Mouse (Mus musculus): ENCODE measurements around the gene Hyal1. TPM values are rescaled to one million over a fixed set of nuclear protein-coding genes. Genes with fewer than 3 reads are reported as not detected.

Hyal1 gene
- polyA plus RNA-seq, 1 experiment: 8.3 TPM

- Histone ChIP-seq H3K4me3 (ENCODE audit: control insufficient read depth, insufficient read depth, low read length) (no peak overlapping the region), H3K27ac (ENCODE audit: control insufficient read depth, insufficient read depth, low read length) (no peak overlapping the region), H3K4me1 (replicated peaks; ENCODE audit: control insufficient read depth, insufficient read depth, low read length) (peaks cover 6% of the 10 kb centered on the region), H3K27me3 (ENCODE audit: control insufficient read depth, insufficient read depth, low read length) (no peaks in the 10 kb centered on the region), H3K36me3 (ENCODE audit: control insufficient read depth, insufficient read depth, low read length) (no peaks in the 10 kb centered on the region)
- TF ChIP-seq POLR2A (IDR thresholded peaks at IDR 0.05; ENCODE audit: control insufficient read depth, extremely low read depth, insufficient read depth, low read length, poor library complexity): no peak
- no peak for TF ChIP-seq CTCF (IDR thresholded peaks at IDR 0.05; ENCODE audit: borderline replicate concordance, control insufficient read depth, extremely low read depth, insufficient read depth, low read length, poor library complexity)
- 86% methylated on average over 9 of the region's 9 CpGs for WGBS
- no peak for DNase-seq
These were observed 29.9 kb downstream of the Hyal1 start for GRCm38 (mm10) chr9:107606591-107606990.

GRCm38 (mm10) chr9:107607036-107607435, 30.3 kb downstream of the Hyal1 start:
- no peak for DNase-seq
- Histone ChIP-seq H3K27me3 (ENCODE audit: control insufficient read depth, insufficient read depth, low read length) (no peaks in the 10 kb centered on the region), H3K4me3 (ENCODE audit: control insufficient read depth, insufficient read depth, low read length) (no peak overlapping the region), H3K4me1 (replicated peaks; ENCODE audit: control insufficient read depth, insufficient read depth, low read length) (peaks cover 11% of the 10 kb centered on the region), H3K36me3 (ENCODE audit: control insufficient read depth, insufficient read depth, low read length) (no peaks in the 10 kb centered on the region), H3K27ac (ENCODE audit: control insufficient read depth, insufficient read depth, low read length) (no peak overlapping the region)
- TF ChIP-seq CTCF (IDR thresholded peaks at IDR 0.05; ENCODE audit: borderline replicate concordance, control insufficient read depth, extremely low read depth, insufficient read depth, low read length, poor library complexity) (no peak), POLR2A (IDR thresholded peaks at IDR 0.05; ENCODE audit: control insufficient read depth, extremely low read depth, insufficient read depth, low read length, poor library complexity) (no peak)
- WGBS: 93% methylated on average over 2 of the region's 2 CpGs

GRCm38 (mm10) chr9:107607653-107608245, 31.0 kb downstream of the Hyal1 start:
- no peak for DNase-seq
- no peaks in the 10 kb centered on the region for H3K36me3 ChIP-seq (ENCODE audit: control insufficient read depth, insufficient read depth, low read length)
- no peak overlapping the region for H3K27ac ChIP-seq (ENCODE audit: control insufficient read depth, insufficient read depth, low read length)
- H3K4me1 ChIP-seq (replicated peaks; ENCODE audit: control insufficient read depth, insufficient read depth, low read length): peaks cover 14% of the 10 kb centered on the region
- no peaks in the 10 kb centered on the region for H3K27me3 ChIP-seq (ENCODE audit: control insufficient read depth, insufficient read depth, low read length)
- 88% methylated on average over 9 of the region's 9 CpGs for WGBS
- TF ChIP-seq POLR2A (IDR thresholded peaks at IDR 0.05; ENCODE audit: control insufficient read depth, extremely low read depth, insufficient read depth, low read length, poor library complexity) (no peak), CTCF (IDR thresholded peaks at IDR 0.05; ENCODE audit: borderline replicate concordance, control insufficient read depth, extremely low read depth, insufficient read depth, low read length, poor library complexity) (no peak)
- H3K4me3 ChIP-seq (ENCODE audit: control insufficient read depth, insufficient read depth, low read length): no peak overlapping the region

- H3K36me3 ChIP-seq (ENCODE audit: control insufficient read depth, insufficient read depth, low read length): peaks cover 2% of the 10 kb centered on the region
- DNase-seq: no peak
- peaks cover 19% of the 10 kb centered on the region for H3K4me1 ChIP-seq (replicated peaks; ENCODE audit: control insufficient read depth, insufficient read depth, low read length)
- WGBS: 84% methylated on average over 12 of the region's 12 CpGs
- no peaks in the 10 kb centered on the region for H3K27me3 ChIP-seq (ENCODE audit: control insufficient read depth, insufficient read depth, low read length)
- H3K4me3 ChIP-seq (ENCODE audit: control insufficient read depth, insufficient read depth, low read length): no peak within 1 kb of the TSS
- no peak for TF ChIP-seq POLR2A (IDR thresholded peaks at IDR 0.05; ENCODE audit: control insufficient read depth, extremely low read depth, insufficient read depth, low read length, poor library complexity)
- TF ChIP-seq CTCF (IDR thresholded peaks at IDR 0.05; ENCODE audit: borderline replicate concordance, control insufficient read depth, extremely low read depth, insufficient read depth, low read length, poor library complexity): no peak
- H3K27ac ChIP-seq (ENCODE audit: control insufficient read depth, insufficient read depth, low read length): no peak within 1 kb of the TSS
These were observed 32.2 kb downstream of the Hyal1 start, which contains the start of gene Sema3b for GRCm38 (mm10) chr9:107608741-107609432. TSS of gene Sema3b (minus strand) at chr9:107609229.

GRCm38 (mm10) chr9:107609433-107609830, 32.7 kb downstream of the Hyal1 start:
- TF ChIP-seq CTCF (IDR thresholded peaks at IDR 0.05; ENCODE audit: borderline replicate concordance, control insufficient read depth, extremely low read depth, insufficient read depth, low read length, poor library complexity): no peak
- TF ChIP-seq POLR2A (IDR thresholded peaks at IDR 0.05; ENCODE audit: control insufficient read depth, extremely low read depth, insufficient read depth, low read length, poor library complexity): no peak
- H3K36me3 ChIP-seq (ENCODE audit: control insufficient read depth, insufficient read depth, low read length): peaks cover 8% of the 10 kb centered on the region
- H3K27me3 ChIP-seq (ENCODE audit: control insufficient read depth, insufficient read depth, low read length): no peaks in the 10 kb centered on the region
- WGBS: 91% methylated on average over 4 of the region's 4 CpGs
- peaks cover 19% of the 10 kb centered on the region for H3K4me1 ChIP-seq (replicated peaks; ENCODE audit: control insufficient read depth, insufficient read depth, low read length)
- H3K27ac ChIP-seq (ENCODE audit: control insufficient read depth, insufficient read depth, low read length): no peak overlapping the region
- H3K4me3 ChIP-seq (ENCODE audit: control insufficient read depth, insufficient read depth, low read length): no peak overlapping the region
- DNase-seq: no peak

- no peaks in the 10 kb centered on the region for H3K27me3 ChIP-seq (ENCODE audit: control insufficient read depth, insufficient read depth, low read length)
- WGBS: 39% methylated on average over 6 of the region's 6 CpGs
- H3K4me1 ChIP-seq (replicated peaks; ENCODE audit: control insufficient read depth, insufficient read depth, low read length): peaks cover 19% of the 10 kb centered on the region
- H3K36me3 ChIP-seq (ENCODE audit: control insufficient read depth, insufficient read depth, low read length): peaks cover 29% of the 10 kb centered on the region
- DNase-seq: no peak
- no peak for TF ChIP-seq CTCF (IDR thresholded peaks at IDR 0.05; ENCODE audit: borderline replicate concordance, control insufficient read depth, extremely low read depth, insufficient read depth, low read length, poor library complexity)
- no peak for TF ChIP-seq POLR2A (IDR thresholded peaks at IDR 0.05; ENCODE audit: control insufficient read depth, extremely low read depth, insufficient read depth, low read length, poor library complexity)
- peak overlapping the region; percentile 40; the same call in 1 of the 2 replicates for H3K4me3 ChIP-seq (ENCODE audit: control insufficient read depth, insufficient read depth, low read length)
- H3K27ac ChIP-seq (ENCODE audit: control insufficient read depth, insufficient read depth, low read length): 0 out of 2 replicates have a peak overlapping the region, but pooled peaks have one; percentile 3
These were observed 34.9 kb downstream of the Hyal1 start for GRCm38 (mm10) chr9:107611456-107612190.

All from thymus, adult 2 months (tissue).